In the genomic region with DNA sequence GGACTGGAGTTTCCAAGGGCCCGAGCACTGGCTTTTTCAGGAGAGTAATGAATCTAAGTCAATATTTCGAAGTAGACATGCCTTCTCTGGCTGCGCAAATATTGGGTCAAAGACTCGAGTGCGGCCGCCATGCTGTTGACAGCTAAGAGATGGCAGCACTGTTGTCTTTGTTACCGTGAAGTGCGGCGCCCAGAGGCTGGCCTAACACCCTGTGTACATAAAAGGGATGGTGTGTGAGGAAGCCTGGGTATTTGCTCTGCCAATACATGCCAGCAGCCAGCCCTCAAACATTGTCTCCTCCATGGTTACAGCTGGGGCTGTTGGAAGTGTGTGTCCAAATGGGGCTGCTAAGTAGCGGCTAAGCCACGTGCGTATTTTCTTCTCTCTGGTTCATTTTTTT, we compare ENCODE assay signal across 23 mouse cellular contexts.
DNase-seq lines count a peak whose midpoint lies in the region; ATAC-seq and TF ChIP-seq lines count a peak whose summit lies in the region.
"Had no signal": no experiment of that assay in that cellular context is flagged by ENCODE, and none has a peak within 500 bp of the region (broad histone marks: within the 10 kb centered on the region; RNA-seq: fewer than 3 reads in every experiment).

No protein-coding gene starts in this region.

- no peak overlapping the region for H3K27ac ChIP-seq in liver, postnatal 0 days (ENCODE audit: low read depth)
- H3K27ac ChIP-seq in liver, embryonic 11.5 days (ENCODE audit: low read depth, low read length) = no peak overlapping the region
- peak overlapping the region; percentile 15 for H3K27ac ChIP-seq in embryonic facial prominence, embryonic 10.5 days (replicated peaks)
- no peak overlapping the region for H3K27ac ChIP-seq in midbrain, embryonic 12.5 days (replicated peaks)
- H3K27ac ChIP-seq: kidney, postnatal 0 days; limb, embryonic 13.5 days; liver, embryonic 14.5 days; neural tube, embryonic 13.5 days; stomach, embryonic 15.5 days had no signal

- no peak for TF ChIP-seq EP300 in liver, postnatal 0 days (IDR thresholded peaks at IDR 0.05; ENCODE audit: low read depth)

- H3K9me3 ChIP-seq in liver, postnatal 0 days (ENCODE audit: low read length) = no peaks in the 10 kb centered on the region
- no peaks in the 10 kb centered on the region for H3K9me3 ChIP-seq in liver, embryonic 11.5 days (ENCODE audit: control insufficient read depth, low read length)
- no peaks in the 10 kb centered on the region for H3K9me3 ChIP-seq in embryonic facial prominence, embryonic 10.5 days
- no peaks in the 10 kb centered on the region for H3K9me3 ChIP-seq in midbrain, embryonic 12.5 days
- H3K9me3 ChIP-seq: limb, embryonic 13.5 days; neural tube, embryonic 13.5 days; stomach, embryonic 15.5 days had no signal

- ATAC-seq in liver, postnatal 0 days = peak; percentile 43; the same call in 1 of the 2 replicates
- ATAC-seq in liver, embryonic 11.5 days (replicated peaks; ENCODE audit: low FRiP score) = no peak
- 0 out of 2 replicates have a peak, but pooled peaks have one; percentile 28 for ATAC-seq in midbrain, embryonic 12.5 days (ENCODE audit: low FRiP score, low read depth)
- ATAC-seq: CD4-positive, CD25-positive, alpha-beta regulatory T cell, adult 4 months; forebrain, postnatal 0 days; Patski had no signal

- DNase-seq in embryo, embryonic 11 days = peak; percentile 31
- no peak for DNase-seq in embryo, embryonic 9.5 days (ENCODE audit: extremely low spot score)
- no peak for DNase-seq in liver, postnatal 0 days
- DNase-seq in liver, embryonic 11.5 days (ENCODE audit: low spot score) = no peak
- no peak for DNase-seq in embryonic facial prominence, embryonic 10.5 days (ENCODE audit: low spot score)
- DNase-seq in yolk sac, embryonic 10.5 days (ENCODE audit: low spot score) = no peak
- DNase-seq in adrenal gland, postnatal 36 days = no peak
- DNase-seq: adrenal gland, adult 8-10 months; cerebellum, adult 11 months; cerebellum, postnatal 10 days; forebrain, postnatal 0 days; heart, postnatal 10 days; kidney, adult 18-20 months; right cerebral cortex, postnatal 25 days had no signal

- no peak overlapping the region for H3K9ac ChIP-seq in liver, postnatal 0 days (replicated peaks)
- H3K9ac ChIP-seq in liver, embryonic 11.5 days (ENCODE audit: low read depth, low read length) = no peak overlapping the region
- no peak overlapping the region for H3K9ac ChIP-seq in midbrain, embryonic 12.5 days (replicated peaks)
- H3K9ac ChIP-seq: forebrain, postnatal 0 days; limb, embryonic 13.5 days; liver, embryonic 14.5 days; neural tube, embryonic 13.5 days; stomach, embryonic 15.5 days had no signal

- H3K4me2 ChIP-seq in liver, postnatal 0 days (ENCODE audit: low read depth, low read length) = no peak overlapping the region
- no peak overlapping the region for H3K4me2 ChIP-seq in liver, embryonic 11.5 days
- no peak overlapping the region for H3K4me2 ChIP-seq in midbrain, embryonic 12.5 days (replicated peaks)
- H3K4me2 ChIP-seq: heart, embryonic 11.5 days; limb, embryonic 13.5 days; neural tube, embryonic 13.5 days; stomach, embryonic 15.5 days had no signal

- H3K27me3 ChIP-seq in liver, postnatal 0 days (ENCODE audit: insufficient read depth, low read length) = no peaks in the 10 kb centered on the region
- no peaks in the 10 kb centered on the region for H3K27me3 ChIP-seq in liver, embryonic 11.5 days (replicated peaks; ENCODE audit: control insufficient read depth, insufficient read depth, low read length)
- H3K27me3 ChIP-seq in embryonic facial prominence, embryonic 10.5 days (replicated peaks; ENCODE audit: low read depth, poor library complexity, severe bottlenecking) = peaks cover 72% of the 10 kb centered on the region
- peaks cover 88% of the 10 kb centered on the region for H3K27me3 ChIP-seq in midbrain, embryonic 12.5 days
- H3K27me3 ChIP-seq: limb, embryonic 13.5 days; Patski; stomach, embryonic 15.5 days had no signal

- 0 out of 2 replicates have a peak, but pooled peaks cover 2% of the 10 kb centered on the region for H3K4me1 ChIP-seq in liver, postnatal 0 days (ENCODE audit: insufficient read depth)
- H3K4me1 ChIP-seq in liver, embryonic 11.5 days (replicated peaks; ENCODE audit: control insufficient read depth, insufficient read depth, low read length) = no peaks in the 10 kb centered on the region
- H3K4me1 ChIP-seq in embryonic facial prominence, embryonic 10.5 days = peaks cover 30% of the 10 kb centered on the region
- peaks cover 15% of the 10 kb centered on the region for H3K4me1 ChIP-seq in midbrain, embryonic 12.5 days

- 65% methylated on average over 12 of the region's 12 CpGs for WGBS in liver, postnatal 0 days (ENCODE audit: insufficient replicate concordance)
- WGBS in liver, embryonic 11.5 days = 78% methylated on average over 12 of the region's 12 CpGs
- 85% methylated on average over 12 of the region's 12 CpGs for WGBS in embryonic facial prominence, embryonic 10.5 days
- WGBS in midbrain, embryonic 12.5 days = 64% methylated on average over 12 of the region's 12 CpGs

- no peaks in the 10 kb centered on the region for H3K36me3 ChIP-seq in liver, postnatal 0 days (replicated peaks; ENCODE audit: insufficient read depth, low read length)
- H3K36me3 ChIP-seq in liver, embryonic 11.5 days (ENCODE audit: control insufficient read depth, insufficient read depth, low read length) = no peaks in the 10 kb centered on the region
- no peaks in the 10 kb centered on the region for H3K36me3 ChIP-seq in embryonic facial prominence, embryonic 10.5 days (replicated peaks)
- H3K36me3 ChIP-seq in midbrain, embryonic 12.5 days = no peaks in the 10 kb centered on the region
- H3K36me3 ChIP-seq: limb, embryonic 13.5 days; neural tube, embryonic 13.5 days; stomach, embryonic 15.5 days had no signal

- TF ChIP-seq CTCF in liver, postnatal 0 days (IDR thresholded peaks at IDR 0.05; ENCODE audit: low read depth) = no peak

- no peak overlapping the region for H3K4me3 ChIP-seq in liver, postnatal 0 days (ENCODE audit: low read depth, low read length)
- no peak overlapping the region for H3K4me3 ChIP-seq in liver, embryonic 11.5 days (ENCODE audit: low read depth, low read length)
- no peak overlapping the region for H3K4me3 ChIP-seq in embryonic facial prominence, embryonic 10.5 days
- no peak overlapping the region for H3K4me3 ChIP-seq in midbrain, embryonic 12.5 days
- H3K4me3 ChIP-seq: limb, embryonic 13.5 days; neural tube, embryonic 13.5 days; stomach, embryonic 15.5 days had no signal
